Mouse (Mus musculus) lung, adult 2 months (tissue): ENCODE measurements around the gene Cyp4f40.
"Not testable (repeated sequence)": the region's sequence is repeated elsewhere in the genome, so short reads cannot be mapped to it uniquely, and the experiment has no call there.

Experiments used
- CTCF ChIP-seq: fragments of 200-500 bp; IDR thresholded peaks from 2 replicates; pipeline ENCODE4 v1.5.1; 2011; ENCODE audit warnings: mild to moderate bottlenecking, low read length, control low read depth; ENCODE audit not compliant: insufficient read depth
- POLR2A ChIP-seq: fragments of 200-500 bp; IDR thresholded peaks from 2 replicates; pipeline ENCODE4 v1.6.1; 2011; ENCODE audit warnings: low read depth, mild to moderate bottlenecking, control low read depth, low read length, borderline replicate concordance; ENCODE audit errors: extremely low read depth

GRCm38 (mm10) chr17:32610231-32610630 is 48.5 kb upstream of the Cyp4f40 start:
- not testable (repeated sequence) for TF ChIP-seq CTCF, POLR2A
